Mouse (Mus musculus): ENCODE measurements at regions not wholly inside any gene's neighbourhood (a gene's known extent, or its start where the extent isn't known, plus 50 kb on each side); places are given as distances from the start of the nearest gene placed in this dataset.

DNA sequence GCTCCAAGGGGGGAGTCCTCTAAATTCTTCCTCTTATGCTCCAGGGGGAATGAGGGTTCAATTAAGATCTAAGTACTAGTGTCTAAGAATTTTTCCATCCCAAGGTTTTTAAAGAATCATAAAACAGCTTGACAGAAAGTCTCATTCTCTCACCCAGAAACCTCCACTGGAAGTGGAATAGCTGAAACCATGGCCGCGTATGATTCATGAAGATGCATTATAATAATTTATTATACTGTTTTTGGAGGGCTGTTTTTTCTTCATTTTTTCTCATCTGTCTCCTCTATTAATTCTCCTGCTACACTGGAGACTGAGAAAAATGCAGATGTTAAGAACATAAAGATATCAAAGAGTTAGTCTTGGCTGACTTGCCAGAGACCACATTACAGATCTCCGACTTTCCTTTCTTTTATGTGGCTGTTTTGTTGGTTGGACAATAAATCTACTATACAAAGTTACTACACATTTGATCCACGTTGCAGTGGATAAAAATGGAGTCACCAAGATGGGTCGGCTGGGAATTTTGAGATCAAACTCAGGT lies 242.2 kb downstream of the Npr3 start:
- H3K27me3 ChIP-seq (ENCODE audit: control insufficient read depth, insufficient read depth, low read length) = no peaks in the 10 kb centered on the region
- no peaks in the 10 kb centered on the region for H3K4me1 ChIP-seq (ENCODE audit: control insufficient read depth, insufficient read depth, insufficient read length)
- no peak overlapping the region for H3K27ac ChIP-seq (ENCODE audit: insufficient read depth, low read length)
- no peak for TF ChIP-seq POLR2A (IDR thresholded peaks at IDR 0.05; ENCODE audit: low read depth, low read length)
- no peak for TF ChIP-seq CTCF (IDR thresholded peaks at IDR 0.05; ENCODE audit: extremely low read depth, insufficient read depth, insufficient read length, insufficient replicate concordance)
- no peak for DNase-seq (ENCODE audit: low read depth in 1 of 2, low spot score in 2 of 2)
- WGBS = 79% methylated on average over 5 of the region's 5 CpGs
- no peak overlapping the region for H3K4me3 ChIP-seq (ENCODE audit: extremely low read depth, insufficient read depth, insufficient read length)
- no peaks in the 10 kb centered on the region for H3K36me3 ChIP-seq (ENCODE audit: control insufficient read depth, insufficient read depth, low read length)

DNA sequence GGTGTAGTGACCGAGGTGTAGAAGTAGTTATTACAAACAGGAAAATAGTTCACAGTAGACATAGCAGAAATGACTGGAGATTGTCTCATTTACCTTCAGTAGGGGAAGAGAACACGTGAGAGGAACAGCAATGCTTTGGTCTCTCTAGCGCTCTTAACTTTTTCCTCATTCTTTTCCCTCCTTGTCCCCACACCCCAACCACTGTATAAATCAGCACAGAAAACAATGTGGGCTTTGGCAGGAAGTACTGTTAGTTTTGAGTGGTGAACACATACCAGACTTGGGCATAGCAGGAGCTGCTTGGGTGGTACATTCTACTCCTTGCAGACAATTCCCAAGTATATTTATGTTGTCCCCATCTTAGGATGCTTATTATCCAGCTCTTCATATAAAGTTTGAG lies 251.9 kb downstream of the Npr3 start:
- no peak for TF ChIP-seq POLR2A (IDR thresholded peaks at IDR 0.05; ENCODE audit: low read depth, low read length)
- no peak for TF ChIP-seq CTCF (IDR thresholded peaks at IDR 0.05; ENCODE audit: extremely low read depth, insufficient read depth, insufficient read length, insufficient replicate concordance)
- DNase-seq (ENCODE audit: low read depth in 1 of 2, low spot score in 2 of 2) = no peak
- Histone ChIP-seq H3K36me3 (ENCODE audit: control insufficient read depth, insufficient read depth, low read length) (no peaks in the 10 kb centered on the region), H3K4me3 (ENCODE audit: extremely low read depth, insufficient read depth, insufficient read length) (no peak overlapping the region), H3K27me3 (ENCODE audit: control insufficient read depth, insufficient read depth, low read length) (no peaks in the 10 kb centered on the region), H3K27ac (ENCODE audit: insufficient read depth, low read length) (no peak overlapping the region), H3K4me1 (ENCODE audit: control insufficient read depth, insufficient read depth, insufficient read length) (no peaks in the 10 kb centered on the region)
- 73% methylated on average over 3 of the region's 3 CpGs for WGBS

DNA sequence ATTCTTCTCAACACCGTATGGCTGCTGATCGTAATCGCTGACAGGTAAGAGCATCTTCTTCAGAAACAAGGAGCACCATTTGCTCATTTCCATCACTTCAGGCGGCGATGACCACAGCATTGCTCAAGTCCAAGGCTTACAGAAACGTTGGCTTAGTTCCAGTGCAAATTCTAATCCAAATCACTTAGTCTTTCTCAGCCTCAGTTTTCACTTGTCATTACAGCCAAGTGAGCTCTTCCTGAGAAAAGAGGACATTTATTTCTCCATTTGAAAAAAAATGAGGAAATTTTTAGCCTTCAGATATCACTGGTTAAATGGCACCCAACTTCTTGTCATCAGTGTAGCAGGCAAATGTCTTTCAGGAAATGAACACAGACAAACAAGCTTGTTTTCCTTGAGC lies 246.8 kb upstream of the Tars start:
- Histone ChIP-seq H3K27me3 (ENCODE audit: control insufficient read depth, insufficient read depth, low read length) (no peaks in the 10 kb centered on the region), H3K4me1 (ENCODE audit: control insufficient read depth, insufficient read depth, insufficient read length) (no peaks in the 10 kb centered on the region), H3K4me3 (ENCODE audit: extremely low read depth, insufficient read depth, insufficient read length) (no peak overlapping the region), H3K36me3 (ENCODE audit: control insufficient read depth, insufficient read depth, low read length) (no peaks in the 10 kb centered on the region), H3K27ac (ENCODE audit: insufficient read depth, low read length) (no peak overlapping the region)
- 88% methylated on average over 6 of the region's 6 CpGs for WGBS
- DNase-seq (ENCODE audit: low read depth in 1 of 2, low spot score in 2 of 2) = no peak
- TF ChIP-seq POLR2A (IDR thresholded peaks at IDR 0.05; ENCODE audit: low read depth, low read length) = no peak
- TF ChIP-seq CTCF (IDR thresholded peaks at IDR 0.05; ENCODE audit: extremely low read depth, insufficient read depth, insufficient read length, insufficient replicate concordance) = no peak

DNA sequence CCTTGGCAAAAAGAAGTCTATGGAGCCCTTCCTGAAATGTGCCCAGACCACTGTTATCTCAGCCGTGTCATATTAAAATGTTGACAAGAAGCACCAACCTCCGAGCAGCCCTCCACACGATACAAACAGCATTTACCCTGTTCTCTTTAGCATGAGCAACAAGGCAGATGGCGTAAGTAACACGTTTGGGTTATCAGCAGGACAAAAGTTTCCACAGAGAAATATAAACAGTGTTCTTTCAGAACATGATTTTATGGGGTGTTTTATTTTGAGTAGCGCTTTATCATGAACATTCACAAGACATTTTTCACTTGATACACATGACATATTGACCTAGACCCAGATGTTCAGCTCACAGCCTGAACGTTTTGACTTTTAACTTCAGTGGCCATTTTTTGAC lies 245.3 kb upstream of the Tars start:
- no peak for DNase-seq (ENCODE audit: low read depth in 1 of 2, low spot score in 2 of 2)
- H3K27ac ChIP-seq (ENCODE audit: insufficient read depth, low read length) = no peak overlapping the region
- no peaks in the 10 kb centered on the region for H3K27me3 ChIP-seq (ENCODE audit: control insufficient read depth, insufficient read depth, low read length)
- 83% methylated on average over 7 of the region's 7 CpGs for WGBS
- no peaks in the 10 kb centered on the region for H3K36me3 ChIP-seq (ENCODE audit: control insufficient read depth, insufficient read depth, low read length)
- no peaks in the 10 kb centered on the region for H3K4me1 ChIP-seq (ENCODE audit: control insufficient read depth, insufficient read depth, insufficient read length)
- H3K4me3 ChIP-seq (ENCODE audit: extremely low read depth, insufficient read depth, insufficient read length) = no peak overlapping the region
- TF ChIP-seq CTCF (IDR thresholded peaks at IDR 0.05; ENCODE audit: extremely low read depth, insufficient read depth, insufficient read length, insufficient replicate concordance) = no peak
- TF ChIP-seq POLR2A (IDR thresholded peaks at IDR 0.05; ENCODE audit: low read depth, low read length) = no peak

DNA sequence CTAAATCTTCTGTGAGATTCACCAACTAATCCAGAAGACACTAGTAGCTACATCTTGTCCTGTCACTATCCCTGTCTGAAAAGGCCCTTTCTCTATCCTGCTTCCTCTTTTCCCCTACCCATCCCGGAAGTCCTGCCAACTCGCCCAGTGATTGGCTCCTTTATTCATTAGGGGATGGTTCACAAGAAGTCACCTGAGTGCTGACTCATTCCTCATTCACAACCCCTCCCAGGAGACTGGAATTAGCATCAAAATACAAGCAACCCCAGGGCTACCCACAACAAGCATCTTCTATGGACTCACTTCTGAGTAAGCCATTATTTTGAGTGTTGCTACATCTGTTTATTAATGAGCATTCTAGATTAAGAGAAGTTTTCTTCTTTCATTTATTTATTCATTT lies 231.2 kb upstream of the Tars start:
- no peak for DNase-seq (ENCODE audit: low read depth in 1 of 2, low spot score in 2 of 2)
- Histone ChIP-seq H3K36me3 (ENCODE audit: control insufficient read depth, insufficient read depth, low read length) (no peaks in the 10 kb centered on the region), H3K4me1 (ENCODE audit: control insufficient read depth, insufficient read depth, insufficient read length) (no peaks in the 10 kb centered on the region), H3K4me3 (ENCODE audit: extremely low read depth, insufficient read depth, insufficient read length) (no peak overlapping the region), H3K27me3 (ENCODE audit: control insufficient read depth, insufficient read depth, low read length) (no peaks in the 10 kb centered on the region), H3K27ac (ENCODE audit: insufficient read depth, low read length) (no peak overlapping the region)
- WGBS = 73% methylated on average over 2 of the region's 2 CpGs
- no peak for TF ChIP-seq CTCF (IDR thresholded peaks at IDR 0.05; ENCODE audit: extremely low read depth, insufficient read depth, insufficient read length, insufficient replicate concordance)
- TF ChIP-seq POLR2A (IDR thresholded peaks at IDR 0.05; ENCODE audit: low read depth, low read length) = no peak

DNA sequence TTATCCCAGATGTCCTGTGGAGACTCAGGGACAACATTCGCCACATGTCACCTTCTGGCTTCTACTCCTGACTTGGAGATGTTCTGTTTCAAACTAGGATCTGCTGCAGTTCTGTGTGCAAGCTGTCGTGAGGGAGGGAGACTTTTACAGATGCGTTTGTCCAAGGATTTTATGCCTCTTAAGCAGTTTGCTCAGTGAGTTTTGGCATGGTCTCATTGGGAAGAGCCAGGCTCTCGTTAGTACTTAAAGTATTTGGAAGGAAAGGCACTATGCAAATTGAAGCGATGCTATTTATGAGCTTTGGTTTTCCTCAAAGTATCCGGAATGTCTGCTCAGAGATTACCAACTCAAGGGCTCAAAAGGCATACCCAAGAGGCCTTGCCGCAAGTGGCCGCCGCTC lies 227.0 kb upstream of the Tars start:
- no peak for TF ChIP-seq CTCF (IDR thresholded peaks at IDR 0.05; ENCODE audit: extremely low read depth, insufficient read depth, insufficient read length, insufficient replicate concordance)
- TF ChIP-seq POLR2A (IDR thresholded peaks at IDR 0.05; ENCODE audit: low read depth, low read length) = no peak
- WGBS = 84% methylated on average over 9 of the region's 9 CpGs
- H3K4me1 ChIP-seq (ENCODE audit: control insufficient read depth, insufficient read depth, insufficient read length) = no peaks in the 10 kb centered on the region

DNA sequence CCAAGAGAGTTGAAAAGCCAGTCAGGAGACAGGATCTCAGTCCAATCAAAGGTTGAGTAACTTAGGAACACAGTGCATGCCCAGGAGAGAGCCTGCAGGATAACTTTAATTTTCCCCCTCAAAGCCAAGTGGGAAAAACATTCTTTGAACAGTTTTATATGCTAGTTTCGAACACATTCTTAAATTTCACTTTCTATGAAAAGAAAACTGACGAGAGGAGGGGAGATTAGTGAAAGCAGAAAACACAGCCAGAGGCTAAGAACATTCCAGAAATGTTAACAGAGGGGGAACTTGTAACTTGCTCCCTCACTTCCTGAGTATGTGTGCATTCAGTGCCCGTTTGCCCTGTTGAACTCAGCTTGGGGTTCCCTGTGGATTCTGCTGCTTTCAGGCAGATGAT lies 213.0 kb upstream of the Tars start:
- Histone ChIP-seq H3K27ac (ENCODE audit: insufficient read depth, low read length) (no peak overlapping the region), H3K4me3 (ENCODE audit: extremely low read depth, insufficient read depth, insufficient read length) (no peak overlapping the region), H3K4me1 (ENCODE audit: control insufficient read depth, insufficient read depth, insufficient read length) (no peaks in the 10 kb centered on the region), H3K27me3 (ENCODE audit: control insufficient read depth, insufficient read depth, low read length) (no peaks in the 10 kb centered on the region), H3K36me3 (ENCODE audit: control insufficient read depth, insufficient read depth, low read length) (no peaks in the 10 kb centered on the region)
- DNase-seq (ENCODE audit: low read depth in 1 of 2, low spot score in 2 of 2) = no peak
- no peak for TF ChIP-seq CTCF (IDR thresholded peaks at IDR 0.05; ENCODE audit: extremely low read depth, insufficient read depth, insufficient read length, insufficient replicate concordance)
- no peak for TF ChIP-seq POLR2A (IDR thresholded peaks at IDR 0.05; ENCODE audit: low read depth, low read length)
- 55% methylated on average over 3 of the region's 3 CpGs for WGBS

More for the DNA sequence above, 227.0 kb upstream of the Tars start:
- Histone ChIP-seq H3K27me3 (ENCODE audit: control insufficient read depth, insufficient read depth, low read length) (no peaks in the 10 kb centered on the region), H3K36me3 (ENCODE audit: control insufficient read depth, insufficient read depth, low read length) (no peaks in the 10 kb centered on the region), H3K27ac (ENCODE audit: insufficient read depth, low read length) (no peak overlapping the region), H3K4me3 (ENCODE audit: extremely low read depth, insufficient read depth, insufficient read length) (no peak overlapping the region)
- no peak for DNase-seq (ENCODE audit: low read depth in 1 of 2, low spot score in 2 of 2)
